Mouse (Mus musculus) intestine, embryonic 14.5 days (tissue): ENCODE results near the gene Nfib. TPM values are rescaled to one million over a fixed set of nuclear protein-coding genes. Genes with fewer than 3 reads are reported as not detected.

ENCODE experiments used
- ATAC-seq: fragments of 200-750 bp; cut with Nextera tagmentation; replicated peaks from 2 replicates; pipeline ENCODE4 v1.8.0; 2017; ENCODE audit warnings: low read depth, moderate number of reproducible peaks, moderate TSS enrichment, moderate library complexity; ENCODE audit not compliant: low FRiP score, low TSS enrichment
- DNase-seq: peaks from one replicate; pipeline ENCODE4 v3.0.0-alpha.2; 2018; ENCODE audit warnings: low spot score
- H3K27ac ChIP-seq: fragments of 300-500 bp; sonication (generic); 2 replicates; pipeline ENCODE4 v1.5.1; 2014; ENCODE audit warnings: low read depth, mild to moderate bottlenecking, control low read depth
- H3K27me3 ChIP-seq: fragments of 300-500 bp; sonication (generic); replicated peaks from 2 replicates; pipeline ENCODE4 v1.6.1; 2014; ENCODE audit warnings: low read length, control low read depth; ENCODE audit not compliant: control insufficient read depth, insufficient read depth
- H3K36me3 ChIP-seq: fragments of 300-500 bp; sonication (generic); 2 replicates; pipeline ENCODE4 v1.6.1; 2014; ENCODE audit warnings: low read length, control low read depth; ENCODE audit not compliant: control insufficient read depth, insufficient read depth
- H3K4me1 ChIP-seq: fragments of 300-500 bp; sonication (generic); replicated peaks from 2 replicates; pipeline ENCODE4 v1.6.1; 2014; ENCODE audit warnings: low read length, control low read depth, mixed read lengths; ENCODE audit not compliant: control insufficient read depth, insufficient read depth
- H3K4me2 ChIP-seq: fragments of 300-500 bp; sonication (generic); 2 replicates; pipeline ENCODE4 v1.6.1; 2014; ENCODE audit warnings: low read length
- H3K4me3 ChIP-seq: fragments of 300-500 bp; sonication (generic); 2 replicates; pipeline ENCODE4 v1.5.1; 2014; ENCODE audit warnings: low read depth, low read length, control low read depth, mixed read lengths
- H3K9ac ChIP-seq: fragments of 300-500 bp; sonication (generic); 2 replicates; pipeline ENCODE4 v1.6.1; 2014; ENCODE audit warnings: mild to moderate bottlenecking, low read length
- H3K9me3 ChIP-seq: fragments of 300-500 bp; sonication (generic); 2 replicates; pipeline ENCODE4 v1.6.1; 2016; ENCODE audit warnings: low read length, control low read depth; ENCODE audit not compliant: control insufficient read depth
- WGBS: fragments of 180-500 bp; shearing (Covaris S2); extraction: QIAGEN DNeasy Blood & Tissue Kit; methylation state at CpG from one replicate; pipeline ENCODE4 v1.1.7; 2014; 5-methylcytosine and 5-hydroxymethylcytosine counted together
- polyA plus RNA-seq: library from polyadenylated mRNA; unstranded; fragments of >200 nt; fragmentation: Nextera tagmentation; extraction: Ambion mirVana; gene quantifications from 2 replicates; pipeline ENCODE4 v1.2.1, GENCODE M21; 2014

Gene Nfib
- polyA plus RNA-seq, 1 experiment from 2014 or later: 61.7 TPM

GRCm38 (mm10) chr4:82433926-82434705, 271.4 kb downstream of the Nfib start:
- Histone ChIP-seq H3K4me1 (peaks cover 34% of the 10 kb centered on the region), H3K4me2 (no peak overlapping the region), H3K4me3 (no peak overlapping the region), H3K9ac (no peak overlapping the region), H3K9me3 (no peaks in the 10 kb centered on the region), H3K27ac (no peak overlapping the region), H3K36me3 (no peaks in the 10 kb centered on the region; the same call in 1 of the 2 replicates), H3K27me3 (no peaks in the 10 kb centered on the region)
- ATAC-seq (no peak), DNase-seq (no peak)
- WGBS: 57% methylated on average over 13 of the region's 13 CpGs

DNA sequence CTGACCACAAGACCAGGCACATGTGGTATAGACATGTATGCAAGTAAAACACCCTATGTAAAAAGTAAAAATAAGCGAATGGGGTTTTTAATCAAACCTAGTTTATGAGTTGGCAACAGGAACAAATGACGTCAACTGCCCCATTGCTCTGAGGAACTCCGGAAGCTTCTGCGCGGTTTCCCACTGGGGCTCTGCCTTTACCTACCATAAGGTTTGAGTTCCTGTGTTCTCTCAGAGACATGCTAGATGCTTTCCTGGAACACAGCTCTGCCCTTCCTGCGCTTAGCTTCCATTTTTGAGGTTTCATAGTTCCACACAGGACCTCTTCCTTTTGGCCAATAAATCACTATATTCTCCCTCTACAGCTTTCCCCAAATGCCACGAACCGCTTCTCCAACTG, 273.7 kb downstream of the Nfib start:
- Histone ChIP-seq H3K4me1 (peaks cover 38% of the 10 kb centered on the region), H3K27ac (no peak overlapping the region), H3K9ac (no peak overlapping the region)

DNA sequence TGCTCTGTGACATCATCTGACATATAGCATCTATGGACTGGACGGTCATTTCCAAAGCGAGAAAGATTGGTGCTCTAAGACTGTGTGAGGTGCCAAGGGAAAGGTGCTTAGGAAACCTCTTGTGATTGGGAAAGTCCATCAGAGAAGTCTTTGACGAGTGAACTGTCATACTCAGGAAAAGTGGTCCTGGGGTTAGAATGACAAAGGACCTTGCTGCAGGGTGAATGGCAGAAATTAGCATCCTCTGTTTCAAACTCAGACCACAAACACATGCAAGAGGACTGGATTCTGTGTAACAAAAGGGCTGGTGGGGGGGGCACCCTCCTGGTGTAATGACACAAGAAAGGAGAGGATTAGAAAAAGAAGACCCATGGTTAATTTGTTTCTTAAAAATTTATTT, 274.7 kb downstream of the Nfib start:
- H3K4me3 ChIP-seq: no peak overlapping the region
- H3K9ac ChIP-seq: no peak overlapping the region
- no peaks in the 10 kb centered on the region for H3K9me3 ChIP-seq
- no peaks in the 10 kb centered on the region; the same call in 1 of the 2 replicates for H3K36me3 ChIP-seq
- no peaks in the 10 kb centered on the region for H3K27me3 ChIP-seq
- ATAC-seq: no peak
- H3K4me1 ChIP-seq: peaks cover 36% of the 10 kb centered on the region
- no peak overlapping the region for H3K27ac ChIP-seq
- WGBS: 83% methylated on average over 3 of the region's 3 CpGs
- no peak overlapping the region for H3K4me2 ChIP-seq
- no peak for DNase-seq

More for the DNA sequence above, 273.7 kb downstream of the Nfib start:
- Histone ChIP-seq H3K4me2 (no peak overlapping the region), H3K36me3 (no peaks in the 10 kb centered on the region; the same call in 1 of the 2 replicates), H3K9me3 (no peaks in the 10 kb centered on the region), H3K27me3 (no peaks in the 10 kb centered on the region), H3K4me3 (no peak overlapping the region)
- no peak for ATAC-seq
- WGBS: 82% methylated on average over 8 of the region's 8 CpGs
- DNase-seq: no peak

DNA sequence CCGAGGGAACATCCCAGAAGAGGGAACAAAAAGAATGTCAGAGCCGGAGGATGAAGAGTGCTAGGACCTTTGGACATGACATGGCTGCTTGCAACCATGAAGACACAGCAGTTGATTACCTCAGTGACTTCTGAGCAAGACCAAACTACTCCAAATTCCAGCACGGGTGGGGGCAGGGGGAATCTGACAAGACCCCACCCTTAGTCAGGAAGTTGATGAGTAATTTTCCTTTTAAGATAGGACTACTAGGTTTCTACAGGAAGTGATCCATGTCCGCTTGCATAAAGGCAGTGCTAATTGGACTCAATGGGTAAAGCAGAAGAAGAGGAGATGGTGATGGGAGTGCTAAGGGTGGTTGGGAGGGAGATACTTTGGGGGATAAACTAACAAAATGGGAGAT, 279.3 kb downstream of the Nfib start:
- Histone ChIP-seq H3K36me3 (no peaks in the 10 kb centered on the region; the same call in 1 of the 2 replicates), H3K4me1 (peaks cover 18% of the 10 kb centered on the region), H3K9me3 (no peaks in the 10 kb centered on the region), H3K27ac (no peak overlapping the region), H3K4me2 (no peak overlapping the region), H3K4me3 (no peak overlapping the region), H3K9ac (no peak overlapping the region), H3K27me3 (no peaks in the 10 kb centered on the region)
- WGBS: 89% methylated on average over 4 of the region's 4 CpGs
- DNase-seq (no peak), ATAC-seq (no peak)

GRCm38 (mm10) chr4:82418241-82418640, 287.3 kb downstream of the Nfib start:
- H3K9ac ChIP-seq: no peak overlapping the region
- peaks cover 11% of the 10 kb centered on the region for H3K4me1 ChIP-seq
- no peaks in the 10 kb centered on the region for H3K27me3 ChIP-seq
- 82% methylated on average over 4 of the region's 4 CpGs for WGBS
- H3K4me3 ChIP-seq: no peak overlapping the region
- no peak for DNase-seq
- no peaks in the 10 kb centered on the region for H3K9me3 ChIP-seq
- H3K27ac ChIP-seq: no peak overlapping the region
- no peak overlapping the region for H3K4me2 ChIP-seq
- no peaks in the 10 kb centered on the region for H3K36me3 ChIP-seq
- no peak for ATAC-seq

GRCm38 (mm10) chr4:82415817-82416216, 289.7 kb downstream of the Nfib start:
- DNase-seq (no peak), ATAC-seq (no peak)
- Histone ChIP-seq H3K27me3 (no peaks in the 10 kb centered on the region), H3K9ac (no peak overlapping the region), H3K4me1 (peaks cover 23% of the 10 kb centered on the region), H3K27ac (no peak overlapping the region), H3K9me3 (no peaks in the 10 kb centered on the region), H3K36me3 (no peaks in the 10 kb centered on the region), H3K4me3 (no peak overlapping the region), H3K4me2 (no peak overlapping the region)
- WGBS: 54% methylated on average over 4 of the region's 4 CpGs

DNA sequence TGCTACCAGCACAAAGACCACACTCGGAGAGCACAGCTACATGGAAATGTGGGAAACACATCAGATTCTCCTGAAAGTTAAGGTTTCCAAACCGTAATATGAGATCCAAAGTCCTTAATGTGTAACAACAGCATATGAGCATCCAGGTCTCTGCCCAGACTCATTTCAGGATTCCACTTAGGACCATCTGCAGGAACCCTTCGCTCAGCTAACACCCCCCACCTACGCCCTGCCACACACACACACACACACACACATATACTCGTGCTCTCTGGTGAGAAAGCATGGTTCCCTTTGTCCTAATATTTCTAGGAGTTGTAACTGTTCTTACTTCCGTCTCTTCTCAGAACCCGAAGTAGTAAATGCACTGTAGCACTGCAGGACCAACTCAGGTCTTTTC, 292.9 kb downstream of the Nfib start:
- no peaks in the 10 kb centered on the region for H3K9me3 ChIP-seq
- DNase-seq: no peak
- no peak for ATAC-seq
- no peak overlapping the region for H3K4me2 ChIP-seq
- H3K4me3 ChIP-seq: no peak overlapping the region
- 59% methylated on average over 7 of the region's 7 CpGs for WGBS
- H3K9ac ChIP-seq: no peak overlapping the region
- H3K36me3 ChIP-seq: no peaks in the 10 kb centered on the region
- no peaks in the 10 kb centered on the region for H3K27me3 ChIP-seq
- H3K4me1 ChIP-seq: peaks cover 35% of the 10 kb centered on the region
- peak overlapping the region; percentile 48 for H3K27ac ChIP-seq

- Histone ChIP-seq H3K4me3 (no peak overlapping the region), H3K4me1 (peaks cover 35% of the 10 kb centered on the region), H3K27ac (peak overlapping the region; percentile 48), H3K9ac (no peak overlapping the region), H3K9me3 (no peaks in the 10 kb centered on the region), H3K4me2 (no peak overlapping the region), H3K36me3 (no peaks in the 10 kb centered on the region), H3K27me3 (no peaks in the 10 kb centered on the region)
- whole genome bisulfite sequencing: 14% methylated on average over 5 of the region's 5 CpGs
- DNase-seq (no peak), ATAC-seq (peak; percentile 73; the same call in 1 of the 2 replicates)
Measured at GRCm38 (mm10) chr4:82411965-82412364, 293.6 kb downstream of the Nfib start.
